Mouse (Mus musculus) liver, adult 2 months (tissue): ENCODE data around the gene Fbxo6.

Experiments used
- CTCF ChIP-seq: fragments of 200-500 bp; IDR thresholded peaks from 2 replicates; pipeline ENCODE4 v1.5.1; 2011; ENCODE audit warnings: low read depth, low read length, control low read depth
- POLR2A ChIP-seq: fragments of 200-500 bp; IDR thresholded peaks from 2 replicates; pipeline ENCODE4 v1.6.1; 2011; ENCODE audit warnings: low read length, control low read depth; ENCODE audit not compliant: insufficient read depth; ENCODE audit errors: extremely low read depth

DNA sequence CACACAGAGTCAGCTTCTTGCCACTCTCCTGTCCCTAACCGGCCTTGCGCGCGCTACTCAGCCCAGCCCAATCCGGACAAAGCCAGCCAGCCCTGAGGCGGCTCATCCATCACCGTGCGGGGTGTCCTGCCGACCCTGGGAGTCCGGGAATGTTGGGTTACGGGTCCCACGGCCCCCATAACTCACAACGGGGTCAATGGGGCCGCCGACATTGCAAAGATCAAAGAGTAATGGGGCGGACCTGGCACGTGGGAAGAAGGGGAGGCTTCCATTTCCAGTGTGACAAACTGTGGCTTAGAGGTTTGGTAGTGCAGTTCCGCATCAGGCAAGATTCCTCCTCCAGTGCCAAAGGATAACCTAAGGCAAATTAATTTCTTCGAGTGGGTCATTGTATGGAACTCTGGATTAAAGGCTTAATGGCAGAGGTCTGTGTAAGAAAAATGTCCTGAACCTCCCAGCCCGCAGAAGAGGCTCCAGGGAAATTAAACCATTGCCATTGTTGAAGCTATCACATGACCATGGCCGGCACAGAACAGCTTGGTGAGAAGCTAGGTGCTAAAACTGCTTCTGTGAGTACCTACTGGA lies 20.4 kb downstream of the Fbxo6 start:
- TF ChIP-seq POLR2A, result no peak
- no peak for TF ChIP-seq CTCF
